Mouse (Mus musculus): ENCODE data around the gene Ap1b1.
A peak's percentile ranks its signal among the peaks of the same experiment; 100 is the strongest.

GRCm38 (mm10) chr11:5064282-5065055, 77.8 kb downstream of the Ap1b1 start:
- TF ChIP-seq POLR2A (IDR thresholded peaks at IDR 0.05; ENCODE audit: borderline replicate concordance, control insufficient read depth, low read depth, low read length) (0 out of 2 replicates have a peak, but pooled peaks have one; percentile 22), CTCF (IDR thresholded peaks at IDR 0.05; ENCODE audit: control insufficient read depth, insufficient read depth, low read length) (no peak)

Data from bone marrow, adult 2 months (tissue).